Comparison of ENCODE assay signal across 8 mouse cellular contexts in genomic region chr13:51748009-51748552, GRCm38 (mm10). TPM values are rescaled to one million over a fixed set of nuclear protein-coding genes. Genes with fewer than 3 reads are reported as not detected.
DNase-seq lines count a peak whose midpoint lies in the region; ATAC-seq and TF ChIP-seq lines count a peak whose summit lies in the region.

No protein-coding gene starts in this region.

- H3K27me3 ChIP-seq in forebrain, embryonic 10.5 days (ENCODE audit: poor library complexity, severe bottlenecking), result no peaks in the 10 kb centered on the region
- H3K27me3 ChIP-seq in forebrain, postnatal 0 days (ENCODE audit: insufficient read depth, low read length), result no peaks in the 10 kb centered on the region
- no peaks in the 10 kb centered on the region for H3K27me3 ChIP-seq in lung, postnatal 0 days (replicated peaks; ENCODE audit: insufficient read depth, low read length)

- H3K9me3 ChIP-seq in forebrain, embryonic 10.5 days, result no peaks in the 10 kb centered on the region
- H3K9me3 ChIP-seq in forebrain, postnatal 0 days (ENCODE audit: low read length), result no peaks in the 10 kb centered on the region
- H3K9me3 ChIP-seq in lung, postnatal 0 days (ENCODE audit: low read length), result no peaks in the 10 kb centered on the region

- no peak overlapping the region for H3K4me2 ChIP-seq in forebrain, postnatal 0 days (ENCODE audit: low read depth)
- H3K4me2 ChIP-seq in lung, postnatal 0 days (replicated peaks; ENCODE audit: low read depth, low read length), result no peak overlapping the region

- peaks cover 31% of the 10 kb centered on the region for H3K4me1 ChIP-seq in forebrain, embryonic 10.5 days
- H3K4me1 ChIP-seq in forebrain, postnatal 0 days (ENCODE audit: insufficient read depth), result peaks cover 5% of the 10 kb centered on the region
- peaks cover 9% of the 10 kb centered on the region; the same call in 1 of the 2 replicates for H3K4me1 ChIP-seq in lung, postnatal 0 days (ENCODE audit: insufficient read depth, low read depth, low read length)

- H3K36me3 ChIP-seq in forebrain, embryonic 10.5 days (replicated peaks), result no peaks in the 10 kb centered on the region
- no peaks in the 10 kb centered on the region for H3K36me3 ChIP-seq in forebrain, postnatal 0 days (ENCODE audit: insufficient read depth)
- H3K36me3 ChIP-seq in lung, postnatal 0 days (ENCODE audit: insufficient read depth, low read length), result no peaks in the 10 kb centered on the region

- no peak for TF ChIP-seq EP300 in lung, postnatal 0 days (IDR thresholded peaks at IDR 0.05)

- no peak for ATAC-seq in forebrain, postnatal 0 days
- ATAC-seq in lung, postnatal 0 days, result peak; percentile 81

- no peak for TF ChIP-seq CTCF in forebrain, postnatal 0 days (IDR thresholded peaks at IDR 0.05; ENCODE audit: low read depth)
- TF ChIP-seq CTCF in lung, postnatal 0 days (IDR thresholded peaks at IDR 0.05), result no peak

- no peak overlapping the region for H3K4me3 ChIP-seq in forebrain, embryonic 10.5 days
- no peak overlapping the region for H3K4me3 ChIP-seq in forebrain, postnatal 0 days (ENCODE audit: low read depth, low read length)
- no peak overlapping the region for H3K4me3 ChIP-seq in lung, postnatal 0 days (ENCODE audit: low read depth, low read length)

- WGBS in forebrain, embryonic 10.5 days, result 82% methylated on average over 12 of the region's 12 CpGs
- WGBS in forebrain, postnatal 0 days, result 76% methylated on average over 12 of the region's 12 CpGs
- WGBS in lung, postnatal 0 days, result 39% methylated on average over 12 of the region's 12 CpGs

- no peak for DNase-seq in forebrain, embryonic 10.5 days (ENCODE audit: extremely low spot score, low spot score)
- DNase-seq in forebrain, postnatal 0 days, result no peak
- peak; percentile 61 for DNase-seq in T-cell, adult 2 months (ENCODE audit: low spot score)
- DNase-seq in gastrocnemius, postnatal 36 days, result peak; percentile 57 to 62
- peak; percentile 72 for DNase-seq in kidney, adult 9 months
- DNase-seq in lung, postnatal 0 days (ENCODE audit: low spot score), result peak; percentile 60
- peak; percentile 64 for DNase-seq in thymus, postnatal 14 days
- DNase-seq in layer of hippocampus, adult 9-10 months (ENCODE audit: low spot score), result no peak

- peak overlapping the region; percentile 48; the same call in 1 of the 2 replicates for H3K27ac ChIP-seq in forebrain, embryonic 10.5 days
- no peak overlapping the region for H3K27ac ChIP-seq in forebrain, postnatal 0 days (ENCODE audit: low read depth, low read length)
- H3K27ac ChIP-seq in lung, postnatal 0 days (ENCODE audit: low read length), result no peak overlapping the region

- no peak overlapping the region for H3K9ac ChIP-seq in forebrain, postnatal 0 days
- H3K9ac ChIP-seq in lung, postnatal 0 days (replicated peaks; ENCODE audit: low read depth), result no peak overlapping the region

- intact Hi-C loops in gastrocnemius, postnatal 36 days (cut with DNase I), result no loop called here

RNA-seq across cellular contexts. Expression of gene Sema4d, which starts 45.5 kb away (rescaled TPM):
- polyA plus RNA-seq in forebrain, embryonic 10.5 days (2016; fragmentation: Nextera tagmentation; extraction: Ambion mirVana), result 8.0 and 8.4 TPM in 2 replicates
- 10.2 and 16.5 TPM in 2 replicates for total RNA-seq in forebrain, postnatal 0 days (2014; rRNA removed)
- polyA plus RNA-seq in forebrain, postnatal 0 days (2015; fragmentation: Nextera tagmentation; extraction: Ambion mirVana), result 9.8 and 14.2 TPM in 2 replicates
- 100 to 1,000 TPM; 123 to 134 TPM for total RNA-seq in gastrocnemius, postnatal 36 days (2021)
- 4.9 and 5.7 TPM in 2 replicates for polyA plus RNA-seq in lung, postnatal 0 days (2015; fragmentation: Nextera tagmentation; extraction: Ambion mirVana)

Comparison
In these comparisons a context has a peak if more than half of its experiments do, and no peak if none do; other contexts are left out.
1. DNase-seq: peak in T-cell, adult 2 months (single experiment), gastrocnemius, postnatal 36 days (2 of 2), kidney, adult 9 months (single experiment), lung, postnatal 0 days (single experiment) and thymus, postnatal 14 days (single experiment); none in forebrain, embryonic 10.5 days (single experiment), forebrain, postnatal 0 days (single experiment) and layer of hippocampus, adult 9-10 months (single experiment).